Mouse (Mus musculus): Measurements from ENCODE around the gene Mocs3. TPM values are rescaled to one million over a fixed set of nuclear protein-coding genes. Genes with fewer than 3 reads are reported as not detected.

Gene Mocs3
- polyA plus RNA-seq, 1 experiment from 2014 or later: 6.6 TPM

GRCm38 (mm10) chr2:168280729-168281581, 50.5 kb downstream of the Mocs3 start:
- WGBS: 3% methylated on average over 57 of the region's 82 CpGs
- ATAC-seq: no peak
- H3K4me1 ChIP-seq (replicated peaks; ENCODE audit: control insufficient read depth, insufficient read depth, low read length): no peaks in the 10 kb centered on the region
- peaks cover 42% of the 10 kb centered on the region for H3K27me3 ChIP-seq (replicated peaks; ENCODE audit: control insufficient read depth, insufficient read depth, low read length)
- H3K4me2 ChIP-seq (replicated peaks; ENCODE audit: low read depth): peak overlapping the region; percentile 88
- TF ChIP-seq CTCF (IDR thresholded peaks at IDR 0.05; ENCODE audit: low read depth): peak; percentile 16; the same call in 1 of the 2 replicates
- peak overlapping the region; percentile 22; the same call in 1 of the 2 replicates for H3K9ac ChIP-seq (ENCODE audit: low read depth, low read length)
- H3K36me3 ChIP-seq (ENCODE audit: control insufficient read depth, insufficient read depth): no peaks in the 10 kb centered on the region
- no peak overlapping the region for H3K27ac ChIP-seq (ENCODE audit: low read depth, low read length)
- no peaks in the 10 kb centered on the region for H3K9me3 ChIP-seq (ENCODE audit: control insufficient read depth)
- peak overlapping the region; percentile 51 for H3K4me3 ChIP-seq (ENCODE audit: low read depth, low read length)

DNA sequence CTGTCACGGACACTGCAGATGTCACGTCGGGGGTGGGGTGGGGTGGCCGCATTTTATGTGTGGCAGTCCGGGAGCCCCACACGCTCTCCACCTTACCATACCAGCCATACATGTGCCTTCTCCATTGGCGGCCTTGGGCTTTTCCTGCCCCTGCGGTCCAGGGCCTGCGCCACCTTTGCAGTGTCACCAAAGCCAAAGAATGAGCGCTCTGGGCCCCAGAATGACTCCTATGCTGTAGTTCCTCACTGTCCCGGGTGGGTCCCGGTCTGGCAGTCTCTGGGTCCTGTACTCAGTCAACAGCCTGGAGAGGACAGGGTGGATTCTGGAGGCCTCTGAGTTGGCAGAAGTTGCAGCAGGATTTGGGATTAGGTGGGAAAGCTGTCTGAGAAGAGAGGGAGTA, 51.2 kb downstream of the Mocs3 start, which contains the start of gene Kcng1:
Kcng1 (minus strand) TSS at position 155 of the 400 bp plus-strand sequence.
- ATAC-seq: no peak
- H3K27me3 ChIP-seq (replicated peaks; ENCODE audit: control insufficient read depth, insufficient read depth, low read length): peaks cover 42% of the 10 kb centered on the region
- H3K4me1 ChIP-seq (replicated peaks; ENCODE audit: control insufficient read depth, insufficient read depth, low read length): no peaks in the 10 kb centered on the region
- peak within 1 kb of the TSS; percentile 22; the same call in 1 of the 2 replicates for H3K9ac ChIP-seq (ENCODE audit: low read depth, low read length)
- peak within 1 kb of the TSS; percentile 88 for H3K4me2 ChIP-seq (replicated peaks; ENCODE audit: low read depth)
- H3K36me3 ChIP-seq (ENCODE audit: control insufficient read depth, insufficient read depth): no peaks in the 10 kb centered on the region
- no peak within 1 kb of the TSS for H3K27ac ChIP-seq (ENCODE audit: low read depth, low read length)
- no peaks in the 10 kb centered on the region for H3K9me3 ChIP-seq (ENCODE audit: control insufficient read depth)
- WGBS: 36% methylated on average over 12 of the region's 12 CpGs
- H3K4me3 ChIP-seq (ENCODE audit: low read depth, low read length): peak within 1 kb of the TSS; percentile 51
- TF ChIP-seq CTCF (IDR thresholded peaks at IDR 0.05; ENCODE audit: low read depth): no peak

Other genes starting within 250 kb of the Mocs3 start
- gene Ripor3, start 220.0 kb upstream of the Mocs3 start, polyA plus RNA-seq (2015; fragmentation: Nextera tagmentation; extraction: Ambion mirVana): 1.5 and 1.6 TPM in 2 replicates
- 13.8 and 17.3 TPM in 2 replicates for gene Pard6b, start 149.6 kb upstream of the Mocs3 start, polyA plus RNA-seq (2015; fragmentation: Nextera tagmentation; extraction: Ambion mirVana)
- gene Adnp, start 23.5 kb upstream of the Mocs3 start, polyA plus RNA-seq (2015; fragmentation: Nextera tagmentation; extraction: Ambion mirVana): 5.4 and 6.5 TPM in 2 replicates
- 4.8 and 5.2 TPM in 2 replicates for gene Gm20716, start 258 bp upstream of the Mocs3 start, polyA plus RNA-seq (2015; fragmentation: Nextera tagmentation; extraction: Ambion mirVana)
- 130 and 131 TPM in 2 replicates for gene Dpm1, start within 50 bp of the Mocs3 start, polyA plus RNA-seq (2015; fragmentation: Nextera tagmentation; extraction: Ambion mirVana)
- 1.8 and 1.9 TPM in 2 replicates for gene Kcng1, start 51.1 kb downstream of the Mocs3 start, polyA plus RNA-seq (2015; fragmentation: Nextera tagmentation; extraction: Ambion mirVana)

All from intestine, postnatal 0 days (tissue).